Mouse (Mus musculus) layer of hippocampus, adult 2 months (tissue): ENCODE measurements at regions not wholly inside any gene's neighbourhood (a gene's known extent, or its start where the extent isn't known, plus 50 kb on each side); places are given as distances from the start of the nearest gene placed in this dataset.

Source experiments
- DNase-seq, 2 experiments: peaks; one replicate each; pipeline ENCODE4 v3.0.0; 2022; ENCODE audit warnings: low spot score in 2 of 2
- H3K27ac ChIP-seq: fragments of 200-600 bp; 2 replicates; pipeline ENCODE4 v1.8.1; 2022
- H3K4me3 ChIP-seq: fragments of 200-600 bp; 2 replicates; pipeline ENCODE4 v1.8.1; 2022; ENCODE audit warnings: mild to moderate bottlenecking
- CTCF ChIP-seq: fragments of 200-600 bp; conservative IDR thresholded peaks from 2 replicates; pipeline ENCODE4 v1.8.1; 2022; ENCODE audit warnings: antibody characterized with exemption, mild to moderate bottlenecking, moderate library complexity

DNA sequence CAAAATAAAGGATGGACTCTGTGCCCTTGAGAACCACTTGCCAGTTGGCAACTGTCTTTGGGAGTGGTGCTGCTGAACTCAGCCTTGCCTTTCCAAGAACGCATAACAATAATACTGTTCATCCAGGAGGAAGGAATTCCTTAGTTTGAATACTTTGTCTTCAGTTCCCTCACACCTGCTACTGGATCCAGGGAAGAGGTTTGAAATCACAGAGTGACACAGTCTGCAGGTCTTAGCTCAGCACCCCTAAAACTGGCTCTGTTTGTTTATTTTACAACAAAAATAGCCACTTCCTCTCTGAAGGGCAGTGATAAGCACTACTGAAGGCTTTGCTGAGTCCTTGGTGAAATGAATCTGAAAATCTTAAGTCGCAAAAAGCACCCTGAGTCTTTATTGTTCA, 703.1 kb upstream of the Marcks start:
- no peak overlapping the region; the same call in 1 of the 2 replicates for H3K27ac ChIP-seq
- H3K4me3 ChIP-seq, result no peak overlapping the region
- no peak for DNase-seq
- TF ChIP-seq CTCF, result no peak

DNA sequence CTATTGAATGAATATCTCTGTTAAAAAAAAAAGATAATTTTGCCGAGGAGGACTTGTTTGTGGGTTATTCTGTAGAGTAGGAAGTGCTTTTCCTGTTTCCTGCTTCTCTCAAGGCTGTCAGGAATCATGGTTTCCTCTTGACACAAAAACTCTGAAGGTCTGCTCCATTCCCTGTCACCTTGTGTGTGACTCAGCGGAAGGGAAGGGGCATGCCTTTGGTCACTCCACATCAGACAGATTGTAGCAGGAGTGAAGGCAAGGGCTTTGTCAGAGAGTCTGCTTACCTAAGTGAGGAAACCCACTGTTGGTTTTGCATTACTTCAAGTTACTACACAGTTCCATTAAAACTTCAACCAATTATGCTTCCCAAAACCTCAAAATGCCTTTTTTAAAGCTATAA, 699.0 kb upstream of the Marcks start:
- no peak for TF ChIP-seq CTCF
- DNase-seq, result no peak
- no peak overlapping the region for H3K4me3 ChIP-seq
- no peak overlapping the region for H3K27ac ChIP-seq

DNA sequence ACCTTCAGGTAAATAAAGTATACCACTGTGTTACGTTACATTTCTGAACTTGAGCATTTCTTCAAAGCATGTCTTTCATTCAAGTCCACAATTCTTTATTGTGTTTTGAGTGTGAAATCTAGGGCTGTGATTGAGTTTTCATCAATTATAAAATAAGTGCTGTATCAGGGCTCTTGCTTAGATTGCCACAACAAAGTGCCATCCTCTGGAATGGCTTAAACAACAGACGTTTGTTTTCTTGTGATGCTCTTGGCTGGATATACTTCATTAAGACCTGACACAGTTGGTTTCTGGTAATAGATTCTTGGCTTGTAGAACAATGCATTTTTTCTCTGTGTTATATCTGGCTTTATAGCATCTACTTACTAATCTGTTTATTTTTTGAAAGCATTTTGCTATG, 674.3 kb upstream of the Marcks start:
- 0 out of 2 replicates have a peak overlapping the region, but pooled peaks have one; percentile 40 for H3K27ac ChIP-seq
- H3K4me3 ChIP-seq, result no peak overlapping the region
- no peak for DNase-seq
- no peak for TF ChIP-seq CTCF

DNA sequence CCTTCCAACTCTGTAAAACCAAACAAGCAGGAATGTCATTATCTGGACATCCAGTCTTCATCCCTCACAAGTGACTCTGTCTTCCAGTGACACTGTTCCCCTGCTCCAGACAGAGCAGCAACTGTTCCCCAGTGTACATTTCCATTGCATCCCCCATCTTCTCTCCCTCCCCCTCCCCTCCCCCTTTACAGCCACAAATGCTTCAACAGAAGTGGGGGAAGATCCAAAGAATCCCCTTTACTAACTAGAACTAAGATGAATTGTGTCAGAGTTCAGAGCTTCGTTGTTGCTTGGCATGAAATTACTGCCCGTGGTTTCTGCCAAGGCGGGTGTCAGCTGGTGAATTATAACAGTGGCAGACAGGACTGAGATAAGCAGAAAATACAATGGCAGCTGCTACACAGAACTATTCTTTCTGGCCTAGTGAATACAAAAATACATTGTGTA, 673.7 kb upstream of the Marcks start:
- no peak for TF ChIP-seq CTCF
- DNase-seq, result peak; percentile 42 to 71
- H3K27ac ChIP-seq, result 0 out of 2 replicates have a peak overlapping the region, but pooled peaks have one; percentile 40
- H3K4me3 ChIP-seq, result no peak overlapping the region

DNA sequence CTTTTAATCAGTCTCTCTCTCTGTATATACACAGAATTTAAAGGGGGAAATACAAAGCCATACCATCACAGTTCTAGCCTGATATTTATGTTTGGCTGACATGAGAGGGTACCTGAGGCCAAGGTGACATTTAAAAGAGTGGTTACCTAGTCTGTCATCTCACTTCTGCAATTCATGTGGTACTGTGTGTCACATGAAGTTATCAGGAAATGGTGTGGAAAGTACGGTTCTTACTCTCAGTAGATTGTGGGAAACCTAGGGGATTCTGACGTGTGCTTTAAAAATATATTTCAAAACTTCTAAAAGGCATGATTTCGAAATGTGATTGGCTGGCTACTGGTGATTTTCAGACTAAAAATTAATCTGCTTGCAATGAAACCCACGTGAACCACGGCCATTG, 673.1 kb upstream of the Marcks start:
- H3K27ac ChIP-seq, result no peak overlapping the region
- TF ChIP-seq CTCF, result no peak

DNA sequence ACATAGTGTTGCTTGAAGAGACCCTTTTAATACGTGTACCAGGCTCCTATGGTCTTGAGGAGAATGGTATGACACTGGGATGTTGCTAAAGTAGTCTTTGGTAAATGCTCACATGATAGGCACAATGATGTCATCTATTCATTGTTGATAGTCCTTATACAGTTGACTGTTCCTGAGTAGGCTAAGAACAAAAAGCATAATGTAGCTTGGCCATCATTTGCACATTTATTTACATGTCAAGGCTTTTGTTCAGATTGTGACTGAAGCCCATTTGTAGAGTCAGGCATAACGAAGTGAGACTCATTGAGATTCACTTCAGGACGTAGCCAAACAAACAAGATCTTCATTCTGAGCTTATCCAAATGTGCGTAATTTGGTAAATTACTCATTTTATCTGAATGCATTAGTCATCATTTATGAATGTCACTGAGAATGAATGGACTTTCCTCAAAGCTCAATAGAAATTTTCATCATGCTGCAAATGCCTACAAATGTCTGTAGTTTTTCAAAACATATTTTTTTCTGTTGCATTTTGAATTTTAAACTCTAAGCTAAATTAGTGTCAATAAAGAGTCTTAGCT, 664.6 kb upstream of the Marcks start:
- Histone ChIP-seq H3K27ac (no peak overlapping the region), H3K4me3 (no peak overlapping the region)
- DNase-seq, result no peak
- no peak for TF ChIP-seq CTCF

More for the DNA sequence above, 673.1 kb upstream of the Marcks start:
- no peak for DNase-seq
- no peak overlapping the region for H3K4me3 ChIP-seq

DNA sequence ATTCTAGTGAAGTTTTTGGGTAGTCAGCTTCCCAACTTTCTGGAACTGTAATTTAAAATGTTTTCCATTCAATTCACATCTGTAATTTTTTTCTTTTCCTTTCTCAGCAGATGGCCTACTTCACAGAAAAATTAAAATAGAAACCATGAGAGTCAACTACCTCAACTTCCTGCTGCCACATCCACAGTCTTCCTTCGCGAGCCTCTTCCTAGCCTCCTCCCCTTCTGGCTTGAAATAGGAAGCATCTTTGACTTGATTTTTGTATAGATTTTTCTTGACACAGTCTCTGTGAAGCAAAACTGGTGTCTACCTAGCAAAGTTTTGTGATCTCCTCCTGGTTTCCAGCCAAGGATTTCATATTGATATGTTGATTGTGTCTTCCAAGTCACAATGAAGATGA, 660.7 kb upstream of the Marcks start:
- TF ChIP-seq CTCF, result no peak
- no peak overlapping the region for H3K27ac ChIP-seq
- DNase-seq, result no peak
- no peak overlapping the region for H3K4me3 ChIP-seq

DNA sequence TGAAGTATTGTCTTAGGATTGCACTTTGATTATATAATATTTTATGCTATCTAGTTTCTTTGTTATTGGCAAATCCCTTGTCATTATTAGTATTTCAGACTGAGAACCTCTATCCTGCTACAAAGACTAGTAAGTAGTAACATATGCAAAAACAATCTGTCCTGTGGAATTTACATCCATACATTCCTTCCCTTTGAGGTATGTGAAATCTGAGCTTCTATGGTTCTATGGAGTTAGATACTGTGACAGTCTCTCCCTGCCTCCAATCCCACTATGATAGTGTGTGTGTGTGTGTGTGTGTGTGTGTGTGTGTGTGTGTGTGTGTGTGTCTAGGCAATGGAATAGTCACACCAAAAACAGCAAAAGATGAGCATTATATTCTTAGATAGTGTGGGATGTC, 659.6 kb upstream of the Marcks start:
- no peak overlapping the region for H3K27ac ChIP-seq
- no peak for DNase-seq
- no peak overlapping the region for H3K4me3 ChIP-seq
- no peak for TF ChIP-seq CTCF

DNA sequence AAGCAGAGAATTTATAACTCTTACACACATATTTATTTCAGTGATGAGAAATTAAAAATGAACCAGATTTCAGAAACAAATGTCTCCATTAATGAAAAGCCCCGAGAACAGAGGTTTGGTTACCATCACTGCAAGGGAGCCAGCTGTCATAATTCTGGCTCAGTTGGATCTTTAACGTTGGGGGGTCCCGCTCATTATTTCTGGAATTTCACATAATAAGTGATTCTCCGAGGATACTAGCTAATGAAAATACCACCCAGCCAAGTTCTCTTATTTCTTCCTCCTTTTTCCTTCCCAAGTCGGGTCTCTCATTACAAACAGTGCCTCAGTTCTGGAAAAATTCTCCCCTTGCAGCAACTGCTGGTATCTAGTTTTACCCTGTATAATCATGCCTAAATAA, 659.0 kb upstream of the Marcks start:
- H3K4me3 ChIP-seq, result no peak overlapping the region
- no peak for TF ChIP-seq CTCF
- H3K27ac ChIP-seq, result no peak overlapping the region
- DNase-seq, result no peak

DNA sequence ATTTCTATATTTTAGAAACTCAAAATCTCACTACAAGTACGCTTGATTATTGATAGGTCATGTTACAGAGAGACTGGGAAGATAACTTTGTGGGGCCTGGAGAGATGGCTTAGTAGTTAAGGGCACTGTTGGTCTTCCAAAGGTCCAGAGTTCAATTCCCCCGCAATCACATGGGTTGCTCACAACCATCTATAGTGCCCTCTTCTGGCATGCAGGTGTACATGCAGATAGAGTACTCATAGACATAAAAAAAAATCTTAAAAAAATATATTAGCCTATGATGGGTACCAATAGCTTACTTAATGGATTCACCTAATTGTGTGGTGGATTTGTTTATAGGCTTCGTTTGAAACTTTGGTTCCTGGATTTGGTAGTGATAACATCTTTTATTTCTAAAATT, 654.2 kb upstream of the Marcks start:
- H3K4me3 ChIP-seq, result no peak overlapping the region

DNA sequence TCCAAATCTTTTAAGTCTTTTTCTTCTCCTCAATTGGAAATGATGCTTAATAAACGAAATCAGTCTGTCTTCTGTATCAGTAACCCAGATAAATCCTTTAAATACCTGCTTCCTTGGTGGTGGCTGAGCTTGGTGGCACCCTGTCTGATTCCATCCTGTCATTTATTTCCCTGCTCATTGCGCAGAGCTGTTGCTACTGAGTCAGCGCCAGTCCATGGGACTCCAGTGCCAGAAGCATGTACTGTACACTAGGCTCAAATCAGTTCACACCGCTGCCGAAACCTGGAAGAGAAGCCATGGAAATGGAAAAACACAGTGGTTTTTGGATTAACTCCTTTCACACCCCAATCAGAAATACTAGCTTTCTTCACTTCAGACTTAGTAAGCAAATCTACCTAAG, 649.3 kb upstream of the Marcks start:
- Histone ChIP-seq H3K4me3 (no peak overlapping the region), H3K27ac (no peak overlapping the region)
- DNase-seq, result no peak
- TF ChIP-seq CTCF, result no peak

More for the DNA sequence above, 654.2 kb upstream of the Marcks start:
- TF ChIP-seq CTCF, result peak; percentile 63
- no peak for DNase-seq
- H3K27ac ChIP-seq, result no peak overlapping the region

DNA sequence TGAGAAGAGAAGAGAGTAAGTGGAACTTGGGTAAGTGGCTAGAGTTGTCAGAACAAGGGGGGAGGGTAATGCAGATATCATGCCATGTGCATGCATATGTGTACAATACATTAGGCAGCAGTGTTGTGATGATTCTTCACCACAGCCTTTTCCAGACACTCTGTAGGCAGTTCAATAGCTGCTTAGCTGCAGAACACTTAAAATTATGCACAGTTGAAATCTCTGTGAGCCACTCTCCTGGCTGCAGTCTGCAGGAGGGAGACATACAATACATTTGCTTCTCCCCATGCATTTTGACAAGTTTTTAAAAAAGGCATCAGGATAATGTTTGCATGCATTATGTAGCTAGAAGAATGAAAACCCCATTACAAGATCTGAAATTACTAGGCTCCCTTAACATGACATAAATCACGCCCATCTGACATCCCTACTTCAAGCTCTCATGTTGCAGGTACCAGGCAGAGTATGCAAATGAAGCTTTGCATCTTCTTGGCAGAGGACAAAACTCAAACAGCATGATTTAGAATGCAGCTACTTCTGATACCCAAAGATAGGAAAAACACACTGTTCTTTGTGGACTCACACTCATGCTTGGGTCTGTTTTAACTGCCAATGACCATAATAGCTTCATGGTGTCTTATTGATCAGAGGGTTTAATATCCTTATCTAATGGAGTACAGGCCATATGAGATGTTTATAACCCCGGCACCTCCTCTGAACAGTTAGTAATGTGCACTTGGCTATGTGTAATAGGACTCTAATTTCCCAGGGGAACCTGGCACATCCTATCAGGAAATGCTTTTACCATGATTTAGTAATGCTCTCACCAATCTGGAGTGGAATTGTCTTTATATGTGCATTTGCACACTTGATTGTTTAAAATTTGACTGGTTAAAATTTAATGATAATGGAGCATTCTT, 640.9 kb upstream of the Marcks start:
- Histone ChIP-seq H3K4me3 (no peak overlapping the region), H3K27ac (no peak overlapping the region)
- DNase-seq, result no peak
- no peak for TF ChIP-seq CTCF

DNA sequence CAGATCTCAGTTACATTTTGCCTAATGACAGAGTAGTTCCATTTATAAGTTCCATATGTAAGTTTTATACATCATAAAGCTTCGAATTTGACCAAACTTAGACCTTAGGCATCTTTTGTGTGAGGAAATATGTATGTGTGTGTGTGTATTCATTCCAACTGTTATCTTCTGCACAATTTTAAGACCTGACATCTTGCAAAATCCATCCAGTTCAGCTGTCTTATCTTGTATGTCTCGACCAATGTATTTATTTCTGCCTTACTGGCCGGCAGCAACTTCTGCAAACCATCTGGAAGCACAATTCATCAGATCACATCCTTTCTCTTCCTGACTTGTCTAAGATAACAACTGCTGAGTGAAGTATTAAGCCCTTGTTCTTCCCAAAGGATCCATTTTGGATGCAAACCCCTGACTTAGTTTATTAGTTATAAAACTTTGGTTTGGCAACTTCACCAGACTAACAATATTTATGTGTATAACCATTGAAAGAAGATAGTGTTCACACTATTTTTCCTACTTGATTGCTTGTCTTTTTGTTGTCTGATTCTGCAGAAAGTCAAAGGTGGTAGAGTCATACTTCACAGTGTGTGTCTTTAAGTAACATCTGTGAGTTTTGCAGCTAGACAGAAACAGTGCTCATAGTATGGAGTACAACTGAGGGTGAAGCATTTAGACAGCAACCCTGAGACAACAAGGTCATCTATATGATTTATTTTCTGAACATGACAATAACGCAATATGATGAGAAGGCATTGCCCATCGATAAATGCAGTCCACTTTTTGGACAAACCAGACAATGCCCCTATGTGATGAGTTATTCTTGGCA, 622.0 kb upstream of the Marcks start:
- H3K27ac ChIP-seq, result no peak overlapping the region
- TF ChIP-seq CTCF, result no peak
- no peak for DNase-seq
- H3K4me3 ChIP-seq, result no peak overlapping the region
